Mouse (Mus musculus) kidney, embryonic 14.5 days (tissue): ENCODE results near the gene Nabp2. TPM values are rescaled to one million over a fixed set of nuclear protein-coding genes. Genes with fewer than 3 reads are reported as not detected.

Source experiments
- ATAC-seq: fragments of 200-750 bp; cut with Nextera tagmentation; 2 replicates; pipeline ENCODE4 v1.8.0; 2017; ENCODE audit warnings: moderate number of reproducible peaks, mild to moderate bottlenecking, moderate TSS enrichment, moderate library complexity; ENCODE audit not compliant: low FRiP score, low TSS enrichment
- H3K27ac ChIP-seq: fragments of 300-500 bp; sonication (generic); 2 replicates; pipeline ENCODE4 v1.5.1; 2014; ENCODE audit warnings: low read depth, mild to moderate bottlenecking, low read length, moderate library complexity, mixed read lengths
- H3K27me3 ChIP-seq: fragments of 300-500 bp; sonication (generic); 2 replicates; pipeline ENCODE4 v1.6.1; 2014; ENCODE audit warnings: mild to moderate bottlenecking, low read length; ENCODE audit not compliant: control insufficient read depth, insufficient read depth
- H3K36me3 ChIP-seq: fragments of 300-500 bp; sonication (generic); 2 replicates; pipeline ENCODE4 v1.6.1; 2014; ENCODE audit warnings: low read length, mixed read lengths; ENCODE audit not compliant: control insufficient read depth, insufficient read depth
- H3K4me1 ChIP-seq: fragments of 300-500 bp; sonication (generic); 2 replicates; pipeline ENCODE4 v1.6.1; 2014; ENCODE audit warnings: low read length, mixed read lengths; ENCODE audit not compliant: control insufficient read depth, insufficient read depth
- H3K4me2 ChIP-seq: fragments of 300-500 bp; sonication (generic); replicated peaks from 2 replicates; pipeline ENCODE4 v1.6.1; 2014; ENCODE audit warnings: low read depth, mild to moderate bottlenecking, low read length
- H3K4me3 ChIP-seq: fragments of 300-500 bp; sonication (generic); 2 replicates; pipeline ENCODE4 v1.5.1; 2014; ENCODE audit warnings: mild to moderate bottlenecking, low read length
- H3K9ac ChIP-seq: fragments of 300-500 bp; sonication (generic); 2 replicates; pipeline ENCODE4 v1.6.1; 2014; ENCODE audit warnings: low read depth, mild to moderate bottlenecking, low read length, moderate library complexity
- H3K9me3 ChIP-seq: fragments of 300-500 bp; sonication (generic); 2 replicates; pipeline ENCODE4 v1.6.1; 2016; ENCODE audit warnings: low read length; ENCODE audit not compliant: control insufficient read depth
- WGBS: fragments of 180-500 bp; shearing (Covaris S2); extraction: QIAGEN DNeasy Blood & Tissue Kit; methylation state at CpG from one replicate; pipeline ENCODE4 v1.1.7; 2014; 5-methylcytosine and 5-hydroxymethylcytosine counted together
- polyA plus RNA-seq: library from polyadenylated mRNA; unstranded; fragments of >200 nt; fragmentation: Nextera tagmentation; extraction: Ambion mirVana; gene quantifications from 2 replicates; pipeline ENCODE4 v1.2.1, GENCODE M21; 2014

The Nabp2 gene
- polyA plus RNA-seq, 1 experiment from 2014 or later = 103 TPM

DNA sequence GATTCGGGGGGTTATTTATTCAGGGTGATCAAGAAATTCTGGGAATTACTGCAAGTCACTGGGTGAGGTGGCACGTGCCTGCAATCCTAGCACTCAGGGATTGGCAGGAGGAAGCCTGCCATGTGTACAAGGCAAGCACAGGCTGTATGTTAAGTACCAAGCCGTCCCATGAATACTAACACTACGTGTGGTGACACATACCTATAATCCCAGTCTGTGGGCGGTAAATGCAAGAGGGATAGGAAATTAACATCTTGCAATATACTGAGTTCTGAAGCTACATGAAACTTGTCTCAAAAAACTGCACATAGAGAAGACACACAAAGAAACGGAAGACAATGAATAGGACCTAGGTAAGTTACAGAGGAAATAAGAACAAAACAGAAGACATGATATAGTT lies 39.7 kb upstream of the Nabp2 start:
- H3K9ac ChIP-seq = no peak overlapping the region
- no peak overlapping the region for H3K4me3 ChIP-seq
- H3K27me3 ChIP-seq = no peaks in the 10 kb centered on the region
- H3K9me3 ChIP-seq = no peaks in the 10 kb centered on the region
- no peaks in the 10 kb centered on the region for H3K36me3 ChIP-seq
- no peak for ATAC-seq
- WGBS = 86% methylated on average over 6 of the region's 6 CpGs
- no peaks in the 10 kb centered on the region for H3K4me1 ChIP-seq
- H3K27ac ChIP-seq = no peak overlapping the region
- no peak overlapping the region for H3K4me2 ChIP-seq

DNA sequence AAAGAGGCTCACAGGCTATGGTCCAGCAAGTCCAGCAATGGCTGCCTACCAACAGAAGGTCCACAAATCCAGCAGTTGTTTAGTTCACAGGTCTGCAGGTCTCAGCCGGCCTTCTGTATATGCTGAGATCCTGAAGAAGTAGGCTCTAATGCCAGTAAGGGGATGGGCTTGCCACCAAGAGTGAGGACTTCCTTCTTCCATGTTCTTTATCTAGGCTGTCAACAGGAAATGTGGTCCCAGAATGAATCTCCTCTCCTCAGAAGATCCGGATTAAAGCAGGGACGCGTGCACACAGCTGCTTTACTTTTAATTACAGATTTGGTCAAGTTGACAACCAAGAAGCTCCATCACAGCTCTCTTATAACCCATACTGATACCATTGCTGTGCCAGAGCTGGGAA lies 34.1 kb upstream of the Nabp2 start:
- Histone ChIP-seq H3K36me3 (peaks cover 16% of the 10 kb centered on the region), H3K4me3 (no peak overlapping the region), H3K4me1 (no peaks in the 10 kb centered on the region), H3K9ac (no peak overlapping the region), H3K9me3 (no peaks in the 10 kb centered on the region), H3K4me2 (no peak overlapping the region), H3K27me3 (no peaks in the 10 kb centered on the region), H3K27ac (0 out of 2 replicates have a peak overlapping the region, but pooled peaks have one; percentile 42)
- WGBS = 88% methylated on average over 4 of the region's 4 CpGs
- no peak for ATAC-seq

DNA sequence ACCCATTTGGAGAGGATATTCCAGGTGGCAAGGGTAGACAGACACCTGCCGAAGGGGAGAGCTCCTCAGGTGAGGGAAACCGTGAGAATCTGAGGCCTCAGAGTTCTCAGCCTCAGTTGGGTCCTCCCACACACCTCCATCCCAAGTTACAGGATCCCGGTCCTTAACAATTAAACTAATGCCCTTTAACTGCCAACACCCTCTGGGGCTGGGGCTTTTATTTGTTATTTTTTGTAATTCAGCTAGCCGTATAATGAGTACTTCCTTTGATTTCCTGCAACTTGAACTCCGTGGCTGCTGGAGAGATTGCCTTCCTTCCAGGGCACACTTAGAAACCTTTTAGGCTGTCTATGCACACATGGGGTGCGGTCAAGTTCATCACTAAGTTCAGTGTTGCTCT lies 33.1 kb upstream of the Nabp2 start:
- WGBS = 36% methylated on average over 6 of the region's 6 CpGs
- Histone ChIP-seq H3K9ac (no peak overlapping the region), H3K4me2 (no peak overlapping the region), H3K27ac (peak overlapping the region; percentile 17; the same call in 1 of the 2 replicates), H3K4me3 (no peak overlapping the region), H3K27me3 (no peaks in the 10 kb centered on the region), H3K4me1 (peaks cover 6% of the 10 kb centered on the region; the same call in 1 of the 2 replicates), H3K36me3 (peaks cover 27% of the 10 kb centered on the region), H3K9me3 (no peaks in the 10 kb centered on the region)
- 0 out of 2 replicates have a peak, but pooled peaks have one; percentile 30 for ATAC-seq

GRCm38 (mm10) chr10:128442718-128443117 lies 31.4 kb upstream of the Nabp2 start:
- Histone ChIP-seq H3K4me2 (no peak overlapping the region), H3K27ac (no peak overlapping the region), H3K27me3 (no peaks in the 10 kb centered on the region), H3K4me3 (no peak overlapping the region), H3K36me3 (peaks cover 42% of the 10 kb centered on the region), H3K9me3 (no peaks in the 10 kb centered on the region), H3K4me1 (peaks cover 16% of the 10 kb centered on the region), H3K9ac (no peak overlapping the region)
- ATAC-seq = no peak
- WGBS = 87% methylated on average over 1 of the region's 1 CpGs

DNA sequence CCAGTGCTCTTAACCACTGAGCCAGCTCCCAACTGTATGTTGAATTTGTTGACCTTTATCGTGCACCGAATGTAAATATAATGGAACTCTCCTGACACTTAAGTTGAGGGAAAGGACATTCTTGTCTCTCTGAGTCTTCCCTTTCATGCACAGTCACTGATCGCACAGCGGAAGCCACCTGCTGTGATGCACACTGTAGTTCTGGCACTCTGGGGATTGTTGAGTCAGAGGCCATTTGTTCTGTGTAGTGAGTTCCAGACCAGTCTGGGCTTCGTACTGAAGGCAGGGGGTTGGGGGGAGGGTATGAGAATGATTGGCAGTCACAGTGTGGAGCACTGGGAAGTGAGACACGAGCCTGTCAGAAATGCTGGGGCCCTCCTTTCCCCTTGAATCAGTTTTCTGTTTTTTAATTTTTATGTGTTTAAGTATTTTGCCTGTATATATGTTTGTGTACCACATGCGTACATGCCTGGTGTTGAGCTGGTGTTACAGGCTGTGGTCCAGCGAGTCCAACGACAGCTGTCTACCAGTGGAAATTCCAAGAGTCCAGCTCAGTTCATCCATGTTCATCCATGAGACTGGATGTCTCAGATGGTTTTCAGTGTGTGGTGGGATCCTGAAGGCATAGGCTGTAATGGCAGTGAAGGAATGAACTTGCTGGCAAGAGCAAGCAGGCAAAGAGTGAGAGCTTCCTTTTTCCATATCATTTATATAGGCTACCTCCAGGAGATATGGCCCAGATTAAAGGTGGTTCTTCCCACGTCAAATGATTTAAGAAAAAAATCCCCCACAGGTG lies 30.2 kb upstream of the Nabp2 start:
- H3K9me3 ChIP-seq = no peaks in the 10 kb centered on the region
- ATAC-seq = no peak
- WGBS = 87% methylated on average over 10 of the region's 10 CpGs
- H3K36me3 ChIP-seq = peaks cover 54% of the 10 kb centered on the region
- no peak overlapping the region for H3K27ac ChIP-seq
- no peak overlapping the region for H3K4me3 ChIP-seq
- H3K4me2 ChIP-seq = no peak overlapping the region
- H3K9ac ChIP-seq = no peak overlapping the region
- H3K4me1 ChIP-seq = peaks cover 16% of the 10 kb centered on the region
- no peaks in the 10 kb centered on the region for H3K27me3 ChIP-seq

DNA sequence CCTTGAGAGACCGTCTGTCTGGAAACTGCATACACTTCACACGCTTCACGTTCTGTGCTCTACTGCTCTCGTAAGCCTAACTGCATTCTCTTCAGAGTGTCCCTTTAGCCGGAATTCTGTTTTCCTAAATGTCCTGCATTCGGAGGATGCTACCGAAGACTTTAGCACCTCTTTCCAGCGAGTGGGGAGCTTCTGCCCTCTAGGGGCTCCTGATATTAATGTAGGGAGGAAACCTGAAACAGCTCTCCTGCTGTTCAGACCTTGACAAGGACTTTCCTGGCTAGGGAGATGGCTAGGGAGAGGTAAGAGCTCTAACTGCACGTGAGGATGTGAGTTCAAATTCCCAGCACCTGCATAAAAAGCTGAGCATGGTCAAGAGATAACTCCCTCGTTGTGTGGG lies 29.1 kb upstream of the Nabp2 start:
- peaks cover 16% of the 10 kb centered on the region for H3K4me1 ChIP-seq
- WGBS = 35% methylated on average over 10 of the region's 10 CpGs
- no peak for ATAC-seq
- no peak overlapping the region for H3K4me3 ChIP-seq
- H3K27me3 ChIP-seq = no peaks in the 10 kb centered on the region
- H3K36me3 ChIP-seq = peaks cover 64% of the 10 kb centered on the region
- no peaks in the 10 kb centered on the region for H3K9me3 ChIP-seq
- peak overlapping the region; percentile 74; the same call in 1 of the 2 replicates for H3K27ac ChIP-seq
- no peak overlapping the region for H3K4me2 ChIP-seq
- no peak overlapping the region for H3K9ac ChIP-seq

- H3K27me3 ChIP-seq = no peaks in the 10 kb centered on the region
- ATAC-seq = peak; percentile 33; the same call in 1 of the 2 replicates
Observed at GRCm38 (mm10) chr10:128438675-128439279, 27.5 kb upstream of the Nabp2 start.

DNA sequence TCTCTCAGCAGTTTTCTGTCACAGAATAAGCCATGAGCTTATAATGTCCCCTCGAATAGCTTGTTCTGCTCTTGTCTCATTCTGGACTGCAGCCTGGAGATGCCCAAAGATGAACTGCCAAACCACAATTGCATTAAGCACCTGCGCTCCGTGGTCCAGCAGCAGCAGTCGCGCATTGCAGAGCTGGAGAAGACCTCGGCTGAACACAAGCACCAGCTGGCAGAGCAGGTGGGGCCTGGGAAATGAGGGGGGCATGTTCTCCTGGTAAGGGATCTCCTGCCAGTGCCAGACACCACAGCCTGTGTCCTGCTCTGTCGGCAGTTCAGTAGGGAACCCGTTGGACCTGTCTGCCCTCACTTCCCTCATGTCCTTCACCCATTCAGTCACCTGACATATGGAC lies 25.1 kb upstream of the Nabp2 start:
- Histone ChIP-seq H3K9me3 (no peaks in the 10 kb centered on the region), H3K4me1 (peaks cover 25% of the 10 kb centered on the region), H3K27me3 (no peaks in the 10 kb centered on the region), H3K4me3 (no peak overlapping the region), H3K27ac (0 out of 2 replicates have a peak overlapping the region, but pooled peaks have one; percentile 48), H3K4me2 (no peak overlapping the region), H3K9ac (no peak overlapping the region), H3K36me3 (peaks cover 69% of the 10 kb centered on the region)
- WGBS = 79% methylated on average over 8 of the region's 8 CpGs
- no peak for ATAC-seq

More at GRCm38 (mm10) chr10:128438675-128439279, 27.5 kb upstream of the Nabp2 start:
- peak overlapping the region; percentile 74 for H3K27ac ChIP-seq
- H3K9ac ChIP-seq = 0 out of 2 replicates have a peak overlapping the region, but pooled peaks have one; percentile 12
- H3K4me2 ChIP-seq = no peak overlapping the region
- 34% methylated on average over 10 of the region's 10 CpGs for WGBS
- no peak overlapping the region for H3K4me3 ChIP-seq
- peaks cover 23% of the 10 kb centered on the region for H3K4me1 ChIP-seq
- H3K36me3 ChIP-seq = peaks cover 68% of the 10 kb centered on the region
- H3K9me3 ChIP-seq = no peaks in the 10 kb centered on the region

DNA sequence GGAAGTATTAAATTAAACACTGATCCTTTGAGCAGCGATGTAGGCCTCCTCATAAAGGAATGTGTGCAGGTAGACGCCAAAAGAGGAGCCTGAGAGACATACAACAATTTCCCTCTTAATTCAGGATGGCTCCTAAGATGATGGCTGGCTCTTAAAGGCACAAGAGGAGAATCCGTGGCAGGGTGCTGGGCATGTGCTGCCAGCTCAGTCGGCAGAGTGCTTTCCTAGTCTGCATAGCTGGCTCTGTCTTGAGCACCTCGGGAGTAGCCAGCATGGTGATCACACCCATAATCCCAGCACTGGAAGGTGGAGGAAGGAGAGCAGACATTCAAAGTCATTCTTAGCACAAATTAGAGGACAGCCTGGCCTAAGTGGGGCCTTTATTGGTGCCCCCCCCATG lies 24.6 kb upstream of the Nabp2 start:
- no peaks in the 10 kb centered on the region for H3K9me3 ChIP-seq
- H3K27ac ChIP-seq = peak overlapping the region; percentile 48; the same call in 1 of the 2 replicates
- 61% methylated on average over 5 of the region's 5 CpGs for WGBS
- H3K36me3 ChIP-seq = peaks cover 64% of the 10 kb centered on the region
- no peak for ATAC-seq
- no peak overlapping the region for H3K9ac ChIP-seq
- H3K4me2 ChIP-seq = no peak overlapping the region
- H3K4me3 ChIP-seq = no peak overlapping the region
- no peaks in the 10 kb centered on the region for H3K27me3 ChIP-seq
- peaks cover 25% of the 10 kb centered on the region for H3K4me1 ChIP-seq
